Mouse (Mus musculus) hindbrain, postnatal 0 days (tissue): ENCODE measurements around the gene Syk. TPM values are rescaled to one million over a fixed set of nuclear protein-coding genes. Genes with fewer than 3 reads are reported as not detected.

Source experiments
- ATAC-seq: fragments of 200-750 bp; cut with Nextera tagmentation; 2 replicates; pipeline ENCODE4 v1.8.0; 2017; ENCODE audit warnings: mild to moderate bottlenecking, moderate TSS enrichment, moderate library complexity
- DNase-seq: peaks from one replicate; pipeline ENCODE4 v3.0.0-alpha.2; 2015; ENCODE audit warnings: low spot score
- H3K27ac ChIP-seq: fragments of 300-500 bp; sonication (generic); 2 replicates; pipeline ENCODE4 v1.5.1; 2014; ENCODE audit warnings: mild to moderate bottlenecking
- H3K27me3 ChIP-seq: fragments of 300-500 bp; sonication (generic); 2 replicates; pipeline ENCODE4 v1.6.1; 2014; ENCODE audit warnings: low read length, mixed read lengths; ENCODE audit not compliant: insufficient read depth
- H3K36me3 ChIP-seq: fragments of 300-500 bp; sonication (generic); 2 replicates; pipeline ENCODE4 v1.6.1; 2014; ENCODE audit warnings: low read length, mixed read lengths; ENCODE audit not compliant: insufficient read depth
- H3K4me1 ChIP-seq: fragments of 300-500 bp; sonication (generic); 2 replicates; pipeline ENCODE4 v1.6.1; 2014; ENCODE audit warnings: antibody characterized with exemption, low read length, mixed read lengths; ENCODE audit not compliant: insufficient read depth
- H3K4me2 ChIP-seq: fragments of 300-500 bp; sonication (generic); 2 replicates; pipeline ENCODE4 v1.6.1; 2014; ENCODE audit warnings: low read depth, mild to moderate bottlenecking, low read length, moderate library complexity, mixed read lengths
- H3K4me3 ChIP-seq: fragments of 300-500 bp; sonication (generic); 2 replicates; pipeline ENCODE4 v1.5.1; 2014; ENCODE audit warnings: low read length
- H3K9ac ChIP-seq: fragments of 300-500 bp; sonication (generic); replicated peaks from 2 replicates; pipeline ENCODE4 v1.6.1; 2014; ENCODE audit warnings: mild to moderate bottlenecking, low read length, moderate library complexity, mixed read lengths
- H3K9me3 ChIP-seq: fragments of 300-500 bp; sonication (generic); 2 replicates; pipeline ENCODE4 v1.6.1; 2016; ENCODE audit warnings: low read length, mixed read lengths
- CTCF ChIP-seq: IDR thresholded peaks from 2 replicates; pipeline ENCODE4 v1.5.1; 2016; ENCODE audit warnings: antibody characterized with exemption, control low read depth, low read depth
- WGBS: fragments of 180-500 bp; shearing (Covaris S2); extraction: QIAGEN DNeasy Blood & Tissue Kit; methylation state at CpG from one replicate; pipeline ENCODE4 v1.1.7; 2014; 5-methylcytosine and 5-hydroxymethylcytosine counted together
- polyA plus RNA-seq: library from polyadenylated mRNA; unstranded; fragments of >200 nt; fragmentation: Nextera tagmentation; extraction: Ambion mirVana; gene quantifications from 2 replicates; pipeline ENCODE4 v1.2.1, GENCODE M21; 2015
- total RNA-seq: library from RNA; depleted of rRNA; stranded (reverse); fragments of >200 nt; gene quantifications from 2 replicates; pipeline ENCODE4 v1.2.3, GENCODE M21; 2014

The Syk gene
- total and polyA plus RNA-seq, 2 experiments from 2014 or later, result 1.2 to 2.7 TPM

DNA sequence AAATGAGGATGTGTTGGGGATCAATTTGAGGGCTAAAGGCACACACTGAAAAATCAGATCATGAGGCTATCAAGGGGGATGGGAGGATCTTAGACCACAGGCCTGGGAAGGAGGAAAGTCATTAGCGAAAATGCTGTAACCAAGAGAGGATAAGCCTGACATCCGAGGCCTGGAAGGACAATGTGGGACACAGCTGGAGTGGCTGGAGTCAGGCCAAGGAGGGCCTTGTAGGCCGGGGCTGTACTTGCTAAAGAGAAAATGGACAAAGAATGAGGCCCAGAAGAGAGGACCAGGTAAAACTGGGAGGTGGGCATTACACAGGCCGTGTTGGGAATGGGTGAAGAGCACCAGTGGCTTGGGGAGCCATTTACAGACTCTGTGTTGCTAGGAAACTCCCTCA, 22.9 kb downstream of the Syk start:
- Histone ChIP-seq H3K4me3 (no peak overlapping the region), H3K27ac (no peak overlapping the region), H3K27me3 (no peaks in the 10 kb centered on the region), H3K9ac (no peak overlapping the region), H3K36me3 (no peaks in the 10 kb centered on the region), H3K4me1 (no peaks in the 10 kb centered on the region), H3K9me3 (no peaks in the 10 kb centered on the region), H3K4me2 (no peak overlapping the region)
- 57% methylated on average over 4 of the region's 4 CpGs for WGBS
- no peak for TF ChIP-seq CTCF
- ATAC-seq (no peak), DNase-seq (no peak)

DNA sequence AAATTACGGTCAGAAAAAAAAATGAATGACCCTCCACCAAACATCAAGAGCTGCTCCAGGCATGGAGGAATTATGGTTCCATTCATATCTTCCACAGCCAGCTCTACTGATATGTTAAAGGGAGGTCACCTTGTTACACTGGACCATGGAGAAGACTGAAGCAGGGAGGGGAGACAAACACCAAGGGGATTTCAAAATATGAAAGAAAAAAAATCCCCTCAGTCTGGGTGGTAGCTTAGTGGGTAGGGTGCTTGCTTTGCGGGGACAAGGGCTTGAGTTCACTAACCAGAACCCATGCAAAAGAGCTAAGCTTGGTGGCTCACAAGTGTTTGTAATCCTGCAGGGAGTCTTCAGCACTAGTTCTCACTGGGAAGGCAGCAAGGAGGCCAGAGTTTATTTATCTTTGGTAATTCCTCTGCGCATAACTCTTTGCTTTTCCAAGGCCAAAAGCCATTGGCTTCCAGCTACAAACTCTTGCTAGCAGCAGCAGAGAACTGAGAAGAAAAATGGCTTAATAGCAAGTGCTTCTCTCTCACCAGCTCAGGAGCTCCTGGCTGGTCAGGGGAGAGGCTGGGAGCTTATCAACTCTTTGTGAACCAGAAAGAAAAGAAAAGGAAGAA, 23.8 kb downstream of the Syk start:
- Histone ChIP-seq H3K9ac (no peak overlapping the region), H3K9me3 (no peaks in the 10 kb centered on the region), H3K27me3 (no peaks in the 10 kb centered on the region), H3K4me2 (no peak overlapping the region), H3K4me3 (no peak overlapping the region), H3K27ac (no peak overlapping the region), H3K36me3 (no peaks in the 10 kb centered on the region), H3K4me1 (no peaks in the 10 kb centered on the region)
- 84% methylated on average over 3 of the region's 3 CpGs for WGBS
- no peak for TF ChIP-seq CTCF
- ATAC-seq, result no peak
- no peak for DNase-seq

DNA sequence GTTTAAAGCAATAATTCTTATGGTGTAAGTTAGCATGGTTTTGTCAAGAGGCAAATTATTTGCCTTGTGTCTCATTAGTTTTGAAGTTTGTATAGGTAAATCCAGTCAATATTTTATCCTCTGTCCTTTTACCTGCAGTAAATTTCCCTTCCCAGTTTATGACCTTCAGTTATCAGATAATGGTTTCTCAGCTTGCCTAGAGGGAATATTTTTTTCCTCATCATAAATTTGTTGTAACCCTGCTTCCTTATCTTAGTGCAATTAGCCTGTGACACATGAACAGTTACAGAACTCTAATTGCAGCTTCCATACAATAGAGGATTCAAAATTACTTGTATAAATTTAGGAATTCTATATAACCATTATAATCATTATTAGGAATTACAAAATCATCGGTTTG, 25.0 kb downstream of the Syk start:
- WGBS, result 88% methylated on average over 1 of the region's 1 CpGs
- no peak for ATAC-seq
- H3K4me2 ChIP-seq, result no peak overlapping the region
- TF ChIP-seq CTCF, result no peak
- H3K27ac ChIP-seq, result no peak overlapping the region
- H3K9me3 ChIP-seq, result no peaks in the 10 kb centered on the region
- H3K27me3 ChIP-seq, result no peaks in the 10 kb centered on the region
- H3K9ac ChIP-seq, result no peak overlapping the region
- no peak for DNase-seq
- no peaks in the 10 kb centered on the region for H3K4me1 ChIP-seq
- H3K36me3 ChIP-seq, result no peaks in the 10 kb centered on the region
- H3K4me3 ChIP-seq, result no peak overlapping the region

DNA sequence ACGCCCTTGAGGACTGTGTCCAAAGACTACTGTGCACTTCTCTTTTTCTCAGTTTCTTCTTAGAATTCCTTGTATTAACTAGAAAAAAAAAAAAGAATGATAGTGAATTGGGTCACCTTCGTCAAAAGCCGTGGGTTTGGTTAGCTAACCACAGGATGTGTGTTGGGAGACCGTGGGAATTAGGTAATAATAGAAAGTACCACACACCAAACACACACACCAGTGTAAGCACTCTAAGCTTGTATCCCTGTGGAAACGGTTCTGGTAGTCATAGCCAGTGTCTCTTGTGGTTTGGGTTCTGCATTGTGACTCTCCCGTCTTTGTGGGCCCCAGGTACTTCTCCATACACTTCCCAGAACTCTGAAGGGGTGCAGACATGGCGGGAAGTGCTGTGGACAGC, 27.5 kb downstream of the Syk start:
- Histone ChIP-seq H3K4me1 (no peaks in the 10 kb centered on the region), H3K27me3 (no peaks in the 10 kb centered on the region), H3K27ac (no peak overlapping the region), H3K9ac (no peak overlapping the region), H3K36me3 (no peaks in the 10 kb centered on the region), H3K4me3 (no peak overlapping the region), H3K9me3 (no peaks in the 10 kb centered on the region), H3K4me2 (no peak overlapping the region)
- DNase-seq, result no peak
- no peak for ATAC-seq
- no peak for TF ChIP-seq CTCF
- WGBS, result 93% methylated on average over 7 of the region's 7 CpGs

DNA sequence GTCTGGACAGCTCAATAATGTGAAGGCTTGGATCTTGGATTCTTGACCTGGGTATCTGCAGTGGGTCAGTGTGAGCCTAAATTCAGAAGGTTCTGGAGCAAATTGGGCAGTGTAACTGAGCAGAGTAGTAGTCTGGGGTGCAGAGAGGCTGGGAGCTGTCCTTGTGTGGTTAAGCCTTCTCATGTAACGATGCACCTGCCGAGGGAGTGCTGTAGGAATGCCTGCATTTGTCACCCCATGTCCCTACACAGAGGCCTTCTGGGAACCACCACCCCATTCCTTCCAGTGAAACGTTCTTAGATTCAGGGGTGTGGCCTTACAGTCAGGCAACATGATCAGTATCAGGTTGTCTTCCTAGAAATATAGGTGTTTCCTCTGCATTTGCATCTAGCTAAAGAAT, 30.3 kb downstream of the Syk start:
- H3K36me3 ChIP-seq, result no peaks in the 10 kb centered on the region
- 83% methylated on average over 3 of the region's 3 CpGs for WGBS
- H3K4me1 ChIP-seq, result no peaks in the 10 kb centered on the region
- H3K9me3 ChIP-seq, result no peaks in the 10 kb centered on the region
- no peak overlapping the region for H3K27ac ChIP-seq
- H3K4me3 ChIP-seq, result no peak overlapping the region
- no peak for TF ChIP-seq CTCF
- no peaks in the 10 kb centered on the region for H3K27me3 ChIP-seq
- no peak overlapping the region for H3K9ac ChIP-seq
- DNase-seq (no peak), ATAC-seq (no peak)
- H3K4me2 ChIP-seq, result no peak overlapping the region

DNA sequence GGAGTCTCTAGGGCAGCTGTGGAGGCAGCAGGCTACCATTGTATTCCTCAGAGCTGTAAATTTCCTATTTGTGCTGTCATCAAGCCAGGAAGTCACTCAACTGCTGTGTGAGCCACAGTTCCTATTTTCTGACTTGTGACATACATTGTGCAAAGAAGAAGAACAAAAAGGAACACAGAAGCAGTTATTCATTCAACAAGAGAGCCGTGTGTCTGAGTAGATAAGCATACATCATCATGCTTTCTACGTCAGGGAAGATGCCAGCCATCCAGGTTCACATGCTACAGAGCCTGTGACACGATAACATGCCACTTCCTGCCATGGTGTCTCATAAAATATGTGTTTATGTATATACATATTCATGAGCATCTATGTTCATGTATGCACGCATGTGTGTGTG, 32.1 kb downstream of the Syk start:
- Histone ChIP-seq H3K27ac (no peak overlapping the region), H3K36me3 (no peaks in the 10 kb centered on the region), H3K27me3 (no peaks in the 10 kb centered on the region), H3K9ac (no peak overlapping the region), H3K9me3 (no peaks in the 10 kb centered on the region), H3K4me1 (no peaks in the 10 kb centered on the region), H3K4me2 (no peak overlapping the region), H3K4me3 (no peak overlapping the region)
- TF ChIP-seq CTCF, result no peak
- no peak for ATAC-seq
- whole genome bisulfite sequencing, result 83% methylated on average over 4 of the region's 4 CpGs
- DNase-seq, result no peak

DNA sequence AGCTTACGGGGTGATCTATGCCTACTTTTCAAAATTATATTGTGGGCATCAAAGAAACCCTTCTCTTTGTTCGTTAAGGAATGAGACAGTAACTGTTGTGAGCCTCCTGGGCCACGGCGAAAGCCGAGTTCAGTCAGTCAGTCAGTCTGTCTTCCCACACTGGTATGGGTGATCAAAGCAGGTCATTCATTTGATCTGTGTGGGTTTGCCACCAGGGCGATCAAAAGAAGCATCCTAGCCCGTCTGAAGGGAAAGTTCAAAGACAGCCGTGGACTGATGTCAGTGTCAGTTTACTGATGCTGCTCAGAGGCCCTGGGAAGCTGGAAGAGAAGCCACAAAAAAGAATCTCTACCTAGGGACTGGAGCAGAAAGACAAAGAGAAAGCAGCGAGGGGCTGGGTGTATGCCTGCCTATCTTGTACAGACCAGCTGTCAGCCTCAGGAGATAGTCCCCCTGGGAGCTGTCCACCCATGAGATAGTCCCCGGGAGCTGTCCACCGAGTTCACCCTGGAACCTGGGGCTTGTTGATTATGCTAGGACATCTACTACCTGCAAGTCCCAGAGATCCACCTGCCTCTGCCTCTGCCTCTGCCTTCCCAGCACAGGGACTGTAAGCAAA, 34.2 kb downstream of the Syk start:
- WGBS, result 61% methylated on average over 11 of the region's 11 CpGs
- H3K4me3 ChIP-seq, result no peak overlapping the region
- no peak overlapping the region for H3K9ac ChIP-seq
- H3K36me3 ChIP-seq, result no peaks in the 10 kb centered on the region
- ATAC-seq (no peak), DNase-seq (no peak)
- H3K27me3 ChIP-seq, result no peaks in the 10 kb centered on the region
- H3K9me3 ChIP-seq, result no peaks in the 10 kb centered on the region
- H3K27ac ChIP-seq, result no peak overlapping the region
- H3K4me1 ChIP-seq, result no peaks in the 10 kb centered on the region
- no peak for TF ChIP-seq CTCF
- no peak overlapping the region for H3K4me2 ChIP-seq
